Mouse (Mus musculus) CH12.LX (cell line): ENCODE data around the gene Gm45521. TPM values are rescaled to one million over a fixed set of nuclear protein-coding genes. Genes with fewer than 3 reads are reported as not detected.

Experiments used
- DNase-seq: peaks from one replicate; pipeline ENCODE4 v3.0.0-alpha.2; 2013; ENCODE audit errors: extremely low read depth
- H3K27ac ChIP-seq: 2 replicates; pipeline ENCODE4 v1.5.1; 2012; ENCODE audit warnings: low read depth, mild to moderate bottlenecking, control low read depth, moderate library complexity; ENCODE audit not compliant: insufficient read depth
- H3K27me3 ChIP-seq: replicated peaks from 2 replicates; pipeline ENCODE3; 2012; ENCODE audit warnings: inconsistent platforms
- H3K36me3 ChIP-seq, 2 experiments: replicated peaks in 1 of 2; 2 replicates each; pipeline versions ENCODE3 to v1.6.1; 2012; ENCODE audit warnings: inconsistent platforms in 1 of 2, low read length in 1 of 2, mild to moderate bottlenecking in 1 of 2, mixed read lengths in 1 of 2, moderate library complexity in 1 of 2; ENCODE audit not compliant: control insufficient read depth in 1 of 2, insufficient read depth in 1 of 2
- H3K4me1 ChIP-seq, 2 experiments: 2 replicates each; pipeline ENCODE4 v1.6.1; 2012; ENCODE audit warnings: inconsistent platforms in 1 of 2, moderate library complexity in 1 of 2; ENCODE audit not compliant: insufficient read depth in 2 of 2, control insufficient read depth in 1 of 2
- H3K4me2 ChIP-seq: 2 replicates; pipeline ENCODE4 v1.6.1; 2012; ENCODE audit warnings: low read depth, mild to moderate bottlenecking, control low read depth; ENCODE audit not compliant: poor library complexity, insufficient read depth, severe bottlenecking
- H3K4me3 ChIP-seq, 3 experiments: fragments of 150-350 bp in 1 of 3; sonication (generic) in 1 of 3; replicated peaks in 1 of 3; 2 replicates each; pipeline versions ENCODE3 to v1.5.1; 2011 to 2012; ENCODE audit warnings: low read depth in 2 of 3, low read length in 2 of 3, mild to moderate bottlenecking in 2 of 3, moderate library complexity in 2 of 3, control low read depth in 1 of 3, improper control_type of control experiment in 1 of 3, inconsistent platforms in 1 of 3, mixed read lengths in 1 of 3; ENCODE audit not compliant: poor library complexity in 1 of 3
- H3K79me2 ChIP-seq: replicated peaks from 2 replicates; pipeline ENCODE4 v1.6.1; 2012; ENCODE audit warnings: mild to moderate bottlenecking, moderate library complexity; ENCODE audit not compliant: control insufficient read depth, poor library complexity, insufficient read depth, severe bottlenecking; ENCODE audit errors: extremely low read depth
- H3K9ac ChIP-seq: 2 replicates; pipeline ENCODE4 v1.6.1; 2012; ENCODE audit warnings: low read depth, mild to moderate bottlenecking, control low read depth, moderate library complexity; ENCODE audit not compliant: insufficient read depth
- H3K9me3 ChIP-seq: replicated peaks from 2 replicates; pipeline ENCODE3; 2012; ENCODE audit warnings: low read length, inconsistent platforms, mixed read lengths
- CHD1 ChIP-seq: IDR thresholded peaks from 2 replicates; pipeline ENCODE4 v1.6.1; 2012; ENCODE audit warnings: low read depth, low read length, improper control_type of control experiment, inconsistent platforms
- CHD2 ChIP-seq: IDR thresholded peaks from 2 replicates; pipeline ENCODE4 v1.6.1; 2011; ENCODE audit warnings: low read length, improper control_type of control experiment
- E2F4 ChIP-seq: IDR thresholded peaks from 2 replicates; pipeline ENCODE4 v1.6.1; 2011; ENCODE audit warnings: low read depth, low read length, improper control_type of control experiment; ENCODE audit not compliant: insufficient replicate concordance
- EP300 ChIP-seq: IDR thresholded peaks from 2 replicates; pipeline ENCODE4 v1.6.1; 2011; ENCODE audit warnings: low read length, improper control_type of control experiment
- ETS1 ChIP-seq: conservative IDR thresholded peaks from 2 replicates; pipeline ENCODE4 v1.6.1; 2012; ENCODE audit warnings: low read depth, mild to moderate bottlenecking, inconsistent platforms, low read length, improper control_type of control experiment, moderate library complexity
- IRF4 ChIP-seq: IDR thresholded peaks from 2 replicates; pipeline ENCODE4 v1.6.1; 2014; ENCODE audit warnings: low read depth, mild to moderate bottlenecking, inconsistent platforms, low read length, improper control_type of control experiment
- JUN ChIP-seq: IDR thresholded peaks from 2 replicates; pipeline ENCODE4 v1.6.1; 2011; ENCODE audit warnings: low read depth, mild to moderate bottlenecking, low read length, improper control_type of control experiment, moderate library complexity; ENCODE audit not compliant: insufficient read depth
- JUND ChIP-seq: conservative IDR thresholded peaks from 2 replicates; pipeline ENCODE4 v1.6.1; 2011; ENCODE audit warnings: low read depth, low read length, improper control_type of control experiment
- MAZ ChIP-seq: IDR thresholded peaks from 2 replicates; pipeline ENCODE4 v1.6.1; 2012; ENCODE audit warnings: low read depth, mild to moderate bottlenecking, inconsistent platforms, low read length, improper control_type of control experiment, moderate library complexity
- MXI1 ChIP-seq: IDR thresholded peaks from 2 replicates; pipeline ENCODE4 v1.6.1; 2011; ENCODE audit warnings: mild to moderate bottlenecking, low read depth, low read length, improper control_type of control experiment
- NELFE ChIP-seq: IDR thresholded peaks from 2 replicates; pipeline ENCODE4 v1.6.1; 2011; ENCODE audit warnings: low read depth, low read length, improper control_type of control experiment
- POLR2A ChIP-seq: IDR thresholded peaks from 2 replicates; pipeline ENCODE4 v1.6.1; 2011; ENCODE audit warnings: low read depth, mild to moderate bottlenecking, improper control_type of control experiment, low read length
- SIN3A ChIP-seq: IDR thresholded peaks from 2 replicates; pipeline ENCODE4 v1.6.1; 2012; ENCODE audit warnings: low read length, improper control_type of control experiment, inconsistent platforms
- TBP ChIP-seq: conservative IDR thresholded peaks from 2 replicates; pipeline ENCODE4 v1.6.1; 2011; ENCODE audit warnings: low read depth, low read length, improper control_type of control experiment
- TCF12 ChIP-seq: IDR thresholded peaks from 2 replicates; pipeline ENCODE4 v1.6.1; 2014; ENCODE audit warnings: low read depth, mild to moderate bottlenecking, inconsistent platforms, low read length, improper control_type of control experiment
- USF1 ChIP-seq: IDR thresholded peaks from 2 replicates; pipeline ENCODE4 v1.6.1; 2014; ENCODE audit warnings: low read depth, mild to moderate bottlenecking, inconsistent platforms, low read length, improper control_type of control experiment
- dilution Hi-C: fragments of 300-500 bp; cut with MboI; formaldehyde crosslinking; loops from 2 replicates; pipeline ENCODE4 v1.14.3; 2020; ENCODE audit warnings: low sequenced_read_pairs; ENCODE audit not compliant: extremely low pct_unique_long_range_greater_than_20kb, extremely low pct_ligation_motif_present
- in situ Hi-C: fragments of 300-500 bp; cut with MboI; formaldehyde crosslinking; loops from 3 replicates; pipeline ENCODE4 v1.14.3; 2019; ENCODE audit warnings: low sequenced_read_pairs, low pct_ligation_motif_present, low pct_unique_long_range_greater_than_20kb, mixed read lengths
- polyA plus RNA-seq: library from polyadenylated mRNA; unstranded; fragments of >175 nt; gene quantifications from 2 replicates; pipeline ENCODE4 v1.2.1, GENCODE M21; 2012; ENCODE audit warnings: low read depth; ENCODE audit not compliant: insufficient read length
- total RNA-seq, 2 experiments: library from RNA; depleted of rRNA; stranded (reverse); fragments of 300-350 nt in 1 of 2; fragments of >200 nt in 1 of 2; gene quantifications; 2 replicates each; pipeline ENCODE4 v1.2.3; 2012 to 2014

The Gm45521 gene
- total and polyA plus RNA-seq, 3 experiments = not detected

- Histone ChIP-seq H3K27me3 (no peaks in the 10 kb centered on the region), H3K9ac (no peak overlapping the region), H3K4me3 (no peak overlapping the region), H3K27ac (no peak overlapping the region), H3K9me3 (peaks cover 5% of the 10 kb centered on the region), H3K4me1 (peaks cover 8 to 34% of the 10 kb centered on the region in 2 experiments), H3K79me2 (no peaks in the 10 kb centered on the region), H3K36me3 (peaks cover 79 to 94% of the 10 kb centered on the region in 2 experiments), H3K4me2 (no peak overlapping the region)
- TF ChIP-seq ETS1 (no peak), TCF12 (no peak), EP300 (peak; percentile 87), IRF4 (peak; percentile 86)
- dilution Hi-C loops = no loop called here
- DNase-seq = peak; percentile 29
- in situ Hi-C loops = no loop called here
Observed at GRCm38 (mm10) chr14:7923635-7924034, 33.5 kb upstream of the Gm45521 start.

- in situ Hi-C loops (no loop called here), dilution Hi-C loops (no loop called here)
- TF ChIP-seq JUN (no peak), CHD2 (no peak), EP300 (no peak), ETS1 (no peak), E2F4 (no peak), JUND (no peak), TBP (no peak), USF1 (no peak)
- Histone ChIP-seq H3K4me3 (no peak overlapping the region), H3K4me2 (no peak overlapping the region), H3K9me3 (peaks cover 5% of the 10 kb centered on the region), H3K9ac (no peak overlapping the region), H3K27ac (no peak overlapping the region), H3K79me2 (no peaks in the 10 kb centered on the region), H3K27me3 (no peaks in the 10 kb centered on the region), H3K36me3 (peaks cover 85 to 96% of the 10 kb centered on the region in 2 experiments), H3K4me1 (peaks cover 3 to 13% of the 10 kb centered on the region in 2 experiments)
- DNase-seq = no peak
Observed at GRCm38 (mm10) chr14:7928362-7928761, 28.7 kb upstream of the Gm45521 start.

GRCm38 (mm10) chr14:7929029-7929428 lies 28.1 kb upstream of the Gm45521 start:
- H3K4me2 ChIP-seq = no peak overlapping the region
- peaks cover 4 to 15% of the 10 kb centered on the region in 2 experiments; a peak in 3 of 4 replicates for H3K4me1 ChIP-seq
- TF ChIP-seq NELFE = no peak
- TF ChIP-seq MXI1 = no peak
- TF ChIP-seq POLR2A = no peak
- no peak for TF ChIP-seq SIN3A
- TF ChIP-seq MAZ = no peak
- TF ChIP-seq CHD1 = no peak
- TF ChIP-seq CHD2 = no peak
- no peaks in the 10 kb centered on the region for H3K79me2 ChIP-seq
- no peak for DNase-seq
- H3K27ac ChIP-seq = no peak overlapping the region
- H3K4me3 ChIP-seq = no peak overlapping the region
- in situ Hi-C loops (no loop called here), dilution Hi-C loops (no loop called here)
- no peaks in the 10 kb centered on the region for H3K27me3 ChIP-seq
- H3K36me3 ChIP-seq = peaks cover 85 to 96% of the 10 kb centered on the region in 2 experiments
- H3K9me3 ChIP-seq = peaks cover 4% of the 10 kb centered on the region
- H3K9ac ChIP-seq = no peak overlapping the region
